ENCODE assay signal across 10 mouse cellular contexts in genomic region chr1:159660620-159661501, GRCm38 (mm10).
A peak's percentile ranks its signal among the peaks of the same experiment; 100 is the strongest.
DNase-seq lines count a peak whose midpoint lies in the region; ATAC-seq lines count a peak whose summit lies in the region.
"Had no signal": no experiment of that assay in that cellular context is flagged by ENCODE, and none has a peak within 500 bp of the region (broad histone marks: within the 10 kb centered on the region; RNA-seq: fewer than 3 reads in every experiment).

No protein-coding gene starts in this region.

- no peak overlapping the region for H3K4me3 ChIP-seq in hindbrain, embryonic 10.5 days
- H3K4me3 ChIP-seq in hindbrain, embryonic 11.5 days (ENCODE audit: low read depth, low read length): no peak overlapping the region
- no peak overlapping the region for H3K4me3 ChIP-seq in midbrain, embryonic 16.5 days (ENCODE audit: low read depth, low read length)
- H3K4me3 ChIP-seq: lung, embryonic 15.5 days; stomach, embryonic 15.5 days had no signal

- WGBS in hindbrain, embryonic 10.5 days: 51% methylated on average over 6 of the region's 6 CpGs
- 62% methylated on average over 6 of the region's 6 CpGs for WGBS in hindbrain, embryonic 11.5 days
- 38% methylated on average over 6 of the region's 6 CpGs for WGBS in midbrain, embryonic 16.5 days

- H3K9me3 ChIP-seq in hindbrain, embryonic 10.5 days: no peaks in the 10 kb centered on the region
- no peaks in the 10 kb centered on the region for H3K9me3 ChIP-seq in hindbrain, embryonic 11.5 days (ENCODE audit: control insufficient read depth, low read length)
- no peaks in the 10 kb centered on the region for H3K9me3 ChIP-seq in midbrain, embryonic 16.5 days (replicated peaks; ENCODE audit: control insufficient read depth, low read length, poor library complexity, severe bottlenecking)
- H3K9me3 ChIP-seq: lung, embryonic 15.5 days; stomach, embryonic 15.5 days had no signal

- H3K27ac ChIP-seq in hindbrain, embryonic 10.5 days: peak overlapping the region; percentile 59
- no peak overlapping the region for H3K27ac ChIP-seq in hindbrain, embryonic 11.5 days (ENCODE audit: low read depth, low read length)
- no peak overlapping the region for H3K27ac ChIP-seq in midbrain, embryonic 16.5 days (ENCODE audit: low read length)
- H3K27ac ChIP-seq: lung, embryonic 15.5 days; stomach, embryonic 15.5 days had no signal

- H3K9ac ChIP-seq in hindbrain, embryonic 11.5 days (ENCODE audit: low read depth, low read length): no peak overlapping the region
- H3K9ac ChIP-seq in midbrain, embryonic 16.5 days (ENCODE audit: low read depth, low read length): no peak overlapping the region
- H3K9ac ChIP-seq: lung, embryonic 15.5 days; stomach, embryonic 15.5 days had no signal

- peaks cover 27% of the 10 kb centered on the region for H3K4me1 ChIP-seq in hindbrain, embryonic 10.5 days (replicated peaks)
- H3K4me1 ChIP-seq in hindbrain, embryonic 11.5 days (replicated peaks; ENCODE audit: control insufficient read depth, insufficient read depth, low read length): no peaks in the 10 kb centered on the region
- H3K4me1 ChIP-seq in midbrain, embryonic 16.5 days (ENCODE audit: control insufficient read depth, insufficient read depth, low read length): peaks cover 20% of the 10 kb centered on the region
- H3K4me1 ChIP-seq: lung, embryonic 15.5 days; stomach, embryonic 15.5 days had no signal

- H3K4me2 ChIP-seq in hindbrain, embryonic 11.5 days (replicated peaks; ENCODE audit: low read depth, low read length): no peak overlapping the region
- H3K4me2 ChIP-seq in midbrain, embryonic 16.5 days (ENCODE audit: low read length): no peak overlapping the region
- H3K4me2 ChIP-seq: lung, embryonic 15.5 days; stomach, embryonic 15.5 days had no signal

- no peaks in the 10 kb centered on the region for H3K27me3 ChIP-seq in hindbrain, embryonic 10.5 days (ENCODE audit: insufficient read depth, poor library complexity, severe bottlenecking)
- no peaks in the 10 kb centered on the region for H3K27me3 ChIP-seq in hindbrain, embryonic 11.5 days (ENCODE audit: control insufficient read depth, insufficient read depth, low read length)
- H3K27me3 ChIP-seq in midbrain, embryonic 16.5 days (ENCODE audit: control insufficient read depth, insufficient read depth, low read depth, low read length): no peaks in the 10 kb centered on the region
- H3K27me3 ChIP-seq: lung, embryonic 15.5 days; stomach, embryonic 15.5 days had no signal

- no peaks in the 10 kb centered on the region for H3K36me3 ChIP-seq in hindbrain, embryonic 10.5 days
- H3K36me3 ChIP-seq in hindbrain, embryonic 11.5 days (ENCODE audit: control insufficient read depth, insufficient read depth, low read length): no peaks in the 10 kb centered on the region
- H3K36me3 ChIP-seq in midbrain, embryonic 16.5 days (ENCODE audit: control insufficient read depth, insufficient read depth, low read length): no peaks in the 10 kb centered on the region
- H3K36me3 ChIP-seq: lung, embryonic 15.5 days; stomach, embryonic 15.5 days had no signal

- DNase-seq in hindbrain, embryonic 10.5 days (ENCODE audit: low spot score): no peak
- DNase-seq in hindbrain, embryonic 11.5 days (ENCODE audit: low spot score): no peak
- peak; percentile 45 for DNase-seq in brain, adult 2 months (ENCODE audit: low read depth, low spot score)
- DNase-seq in layer of hippocampus, postnatal 10 days (ENCODE audit: low spot score in 2 of 2): peak; percentile 40 to 65
- no peak for DNase-seq in adrenal gland, adult 8-10 months
- no peak for DNase-seq in heart, adult 9 months (ENCODE audit: low spot score in 2 of 2)
- no peak for DNase-seq in adrenal gland, adult 2 months

- no peak for ATAC-seq in hindbrain, embryonic 11.5 days (ENCODE audit: low FRiP score)
- peak; percentile 81 for ATAC-seq in midbrain, embryonic 16.5 days

Comparison
In these comparisons a context has a peak if more than half of its experiments do, and no peak if none do; other contexts are left out.
1. DNase-seq: peak in brain, adult 2 months (single experiment) and layer of hippocampus, postnatal 10 days (2 of 2); none in hindbrain, embryonic 10.5 days (single experiment), hindbrain, embryonic 11.5 days (single experiment), adrenal gland, adult 8-10 months (single experiment), heart, adult 9 months (0 of 2) and adrenal gland, adult 2 months (single experiment).